Mouse (Mus musculus): ENCODE data around the gene Ccr1l1. TPM values are rescaled to one million over a fixed set of nuclear protein-coding genes. Genes with fewer than 3 reads are reported as not detected.

Ccr1l1 gene
- not detected in 2 replicates for polyA plus RNA-seq (2014; fragmentation: Nextera tagmentation; extraction: Ambion mirVana)

- H3K36me3 ChIP-seq (ENCODE audit: control insufficient read depth, insufficient read depth, low read length) = no peaks in the 10 kb centered on the region
- H3K9ac ChIP-seq (ENCODE audit: low read length) = no peak within 1 kb of the TSS
- no peak within 1 kb of the TSS for H3K4me2 ChIP-seq (ENCODE audit: low read depth)
- H3K27me3 ChIP-seq (ENCODE audit: control insufficient read depth, insufficient read depth, low read length) = no peaks in the 10 kb centered on the region
- WGBS = 75% methylated on average over 1 of the region's 1 CpGs
- H3K9me3 ChIP-seq (ENCODE audit: control insufficient read depth, low read length) = no peaks in the 10 kb centered on the region
- ATAC-seq (ENCODE audit: insufficient read depth, low FRiP score, low TSS enrichment) (no peak), DNase-seq (ENCODE audit: low spot score) (no peak)
- H3K27ac ChIP-seq (ENCODE audit: low read depth, low read length) = no peak within 1 kb of the TSS
- H3K4me1 ChIP-seq (ENCODE audit: control insufficient read depth, insufficient read depth, low read length) = no peaks in the 10 kb centered on the region
- H3K4me3 ChIP-seq (ENCODE audit: low read depth, low read length) = no peak within 1 kb of the TSS
Observed at GRCm38 (mm10) chr9:123978308-123978707, at the start of gene Ccr1l1. Gene Ccr1l1, minus strand, starts transcription at chr9:123978408.

- no peak for ATAC-seq (ENCODE audit: insufficient read depth, low FRiP score, low TSS enrichment)
- no peaks in the 10 kb centered on the region for H3K36me3 ChIP-seq (ENCODE audit: control insufficient read depth, insufficient read depth, low read length)
- no peaks in the 10 kb centered on the region for H3K4me1 ChIP-seq (ENCODE audit: control insufficient read depth, insufficient read depth, low read length)
- WGBS = 84% methylated on average over 1 of the region's 1 CpGs
- H3K27ac ChIP-seq (ENCODE audit: low read depth, low read length) = no peak within 1 kb of the TSS
- H3K9me3 ChIP-seq (ENCODE audit: control insufficient read depth, low read length) = no peaks in the 10 kb centered on the region
- no peak for DNase-seq (ENCODE audit: low spot score)
- H3K4me2 ChIP-seq (ENCODE audit: low read depth) = no peak within 1 kb of the TSS
- no peak within 1 kb of the TSS for H3K9ac ChIP-seq (ENCODE audit: low read length)
- no peaks in the 10 kb centered on the region for H3K27me3 ChIP-seq (ENCODE audit: control insufficient read depth, insufficient read depth, low read length)
- no peak within 1 kb of the TSS for H3K4me3 ChIP-seq (ENCODE audit: low read depth, low read length)
Observed at GRCm38 (mm10) chr9:124021672-124022071, 43.5 kb upstream of the Ccr1l1 start, which contains the start of gene Ccr3. Gene Ccr3, plus strand, starts transcription at chr9:124021972.

- Histone ChIP-seq H3K27ac (ENCODE audit: low read depth, low read length) (no peak overlapping the region), H3K4me3 (ENCODE audit: low read depth, low read length) (no peak overlapping the region), H3K9me3 (ENCODE audit: control insufficient read depth, low read length) (no peaks in the 10 kb centered on the region), H3K36me3 (ENCODE audit: control insufficient read depth, insufficient read depth, low read length) (no peaks in the 10 kb centered on the region), H3K9ac (ENCODE audit: low read length) (no peak overlapping the region), H3K27me3 (ENCODE audit: control insufficient read depth, insufficient read depth, low read length) (no peaks in the 10 kb centered on the region), H3K4me2 (ENCODE audit: low read depth) (no peak overlapping the region), H3K4me1 (ENCODE audit: control insufficient read depth, insufficient read depth, low read length) (no peaks in the 10 kb centered on the region)
- DNase-seq (ENCODE audit: low spot score) (no peak), ATAC-seq (ENCODE audit: insufficient read depth, low FRiP score, low TSS enrichment) (no peak)
- 86% methylated on average over 3 of the region's 3 CpGs for WGBS
Observed at GRCm38 (mm10) chr9:124019887-124020286, 41.7 kb upstream of the Ccr1l1 start.

GRCm38 (mm10) chr9:124016048-124016447 lies 37.8 kb upstream of the Ccr1l1 start:
- no peaks in the 10 kb centered on the region for H3K9me3 ChIP-seq (ENCODE audit: control insufficient read depth, low read length)
- whole genome bisulfite sequencing = 78% methylated on average over 2 of the region's 2 CpGs
- H3K9ac ChIP-seq (ENCODE audit: low read length) = no peak overlapping the region
- H3K36me3 ChIP-seq (ENCODE audit: control insufficient read depth, insufficient read depth, low read length) = no peaks in the 10 kb centered on the region
- H3K4me1 ChIP-seq (ENCODE audit: control insufficient read depth, insufficient read depth, low read length) = no peaks in the 10 kb centered on the region
- H3K27ac ChIP-seq (ENCODE audit: low read depth, low read length) = no peak overlapping the region
- no peak for ATAC-seq (ENCODE audit: insufficient read depth, low FRiP score, low TSS enrichment)
- no peak overlapping the region for H3K4me3 ChIP-seq (ENCODE audit: low read depth, low read length)
- no peak overlapping the region for H3K4me2 ChIP-seq (ENCODE audit: low read depth)
- no peaks in the 10 kb centered on the region for H3K27me3 ChIP-seq (ENCODE audit: control insufficient read depth, insufficient read depth, low read length)
- no peak for DNase-seq (ENCODE audit: low spot score)

- no peaks in the 10 kb centered on the region for H3K36me3 ChIP-seq (ENCODE audit: control insufficient read depth, insufficient read depth, low read length)
- H3K4me2 ChIP-seq (ENCODE audit: low read depth) = no peak overlapping the region
- no peaks in the 10 kb centered on the region for H3K4me1 ChIP-seq (ENCODE audit: control insufficient read depth, insufficient read depth, low read length)
- WGBS = 77% methylated on average over 2 of the region's 2 CpGs
- no peak overlapping the region for H3K4me3 ChIP-seq (ENCODE audit: low read depth, low read length)
- ATAC-seq (ENCODE audit: insufficient read depth, low FRiP score, low TSS enrichment) (no peak), DNase-seq (ENCODE audit: low spot score) (no peak)
- H3K27me3 ChIP-seq (ENCODE audit: control insufficient read depth, insufficient read depth, low read length) = no peaks in the 10 kb centered on the region
- H3K9me3 ChIP-seq (ENCODE audit: control insufficient read depth, low read length) = no peaks in the 10 kb centered on the region
- H3K9ac ChIP-seq (ENCODE audit: low read length) = no peak overlapping the region
- H3K27ac ChIP-seq (ENCODE audit: low read depth, low read length) = no peak overlapping the region
Observed at GRCm38 (mm10) chr9:124014985-124015652, 36.9 kb upstream of the Ccr1l1 start.

- 87% methylated on average over 3 of the region's 3 CpGs for WGBS
- Histone ChIP-seq H3K27me3 (ENCODE audit: control insufficient read depth, insufficient read depth, low read length) (no peaks in the 10 kb centered on the region), H3K9me3 (ENCODE audit: control insufficient read depth, low read length) (no peaks in the 10 kb centered on the region), H3K4me3 (ENCODE audit: low read depth, low read length) (no peak overlapping the region), H3K27ac (ENCODE audit: low read depth, low read length) (no peak overlapping the region), H3K4me2 (ENCODE audit: low read depth) (no peak overlapping the region), H3K36me3 (ENCODE audit: control insufficient read depth, insufficient read depth, low read length) (no peaks in the 10 kb centered on the region), H3K4me1 (ENCODE audit: control insufficient read depth, insufficient read depth, low read length) (no peaks in the 10 kb centered on the region), H3K9ac (ENCODE audit: low read length) (no peak overlapping the region)
- DNase-seq (ENCODE audit: low spot score) = no peak
- ATAC-seq (ENCODE audit: insufficient read depth, low FRiP score, low TSS enrichment) = no peak
Observed at GRCm38 (mm10) chr9:124013270-124013669, 35.1 kb upstream of the Ccr1l1 start.

- H3K4me2 ChIP-seq (ENCODE audit: low read depth) = no peak overlapping the region
- DNase-seq (ENCODE audit: low spot score) (no peak), ATAC-seq (ENCODE audit: insufficient read depth, low FRiP score, low TSS enrichment) (no peak)
- no peaks in the 10 kb centered on the region for H3K27me3 ChIP-seq (ENCODE audit: control insufficient read depth, insufficient read depth, low read length)
- WGBS = 83% methylated on average over 2 of the region's 2 CpGs
- H3K36me3 ChIP-seq (ENCODE audit: control insufficient read depth, insufficient read depth, low read length) = no peaks in the 10 kb centered on the region
- no peak overlapping the region for H3K9ac ChIP-seq (ENCODE audit: low read length)
- no peaks in the 10 kb centered on the region for H3K4me1 ChIP-seq (ENCODE audit: control insufficient read depth, insufficient read depth, low read length)
- no peak overlapping the region for H3K4me3 ChIP-seq (ENCODE audit: low read depth, low read length)
- H3K27ac ChIP-seq (ENCODE audit: low read depth, low read length) = no peak overlapping the region
- H3K9me3 ChIP-seq (ENCODE audit: control insufficient read depth, low read length) = no peaks in the 10 kb centered on the region
Observed at GRCm38 (mm10) chr9:124012691-124013090, 34.5 kb upstream of the Ccr1l1 start.

- Histone ChIP-seq H3K9me3 (ENCODE audit: control insufficient read depth, low read length) (no peaks in the 10 kb centered on the region), H3K4me2 (ENCODE audit: low read depth) (no peak overlapping the region), H3K36me3 (ENCODE audit: control insufficient read depth, insufficient read depth, low read length) (no peaks in the 10 kb centered on the region), H3K9ac (ENCODE audit: low read length) (no peak overlapping the region), H3K27ac (ENCODE audit: low read depth, low read length) (no peak overlapping the region), H3K4me1 (ENCODE audit: control insufficient read depth, insufficient read depth, low read length) (no peaks in the 10 kb centered on the region), H3K27me3 (ENCODE audit: control insufficient read depth, insufficient read depth, low read length) (no peaks in the 10 kb centered on the region), H3K4me3 (ENCODE audit: low read depth, low read length) (no peak overlapping the region)
- DNase-seq (ENCODE audit: low spot score) = no peak
- WGBS = 97% methylated on average over 2 of the region's 2 CpGs
- ATAC-seq (ENCODE audit: insufficient read depth, low FRiP score, low TSS enrichment) = no peak
Observed at GRCm38 (mm10) chr9:123999784-124000183, 21.6 kb upstream of the Ccr1l1 start.

- no peak overlapping the region for H3K4me2 ChIP-seq (ENCODE audit: low read depth)
- no peaks in the 10 kb centered on the region for H3K27me3 ChIP-seq (ENCODE audit: control insufficient read depth, insufficient read depth, low read length)
- H3K9me3 ChIP-seq (ENCODE audit: control insufficient read depth, low read length) = no peaks in the 10 kb centered on the region
- no peaks in the 10 kb centered on the region for H3K4me1 ChIP-seq (ENCODE audit: control insufficient read depth, insufficient read depth, low read length)
- H3K4me3 ChIP-seq (ENCODE audit: low read depth, low read length) = no peak overlapping the region
- H3K36me3 ChIP-seq (ENCODE audit: control insufficient read depth, insufficient read depth, low read length) = no peaks in the 10 kb centered on the region
- H3K27ac ChIP-seq (ENCODE audit: low read depth, low read length) = no peak overlapping the region
- DNase-seq (ENCODE audit: low spot score) = no peak
- WGBS = 68% methylated on average over 3 of the region's 3 CpGs
- H3K9ac ChIP-seq (ENCODE audit: low read length) = no peak overlapping the region
- no peak for ATAC-seq (ENCODE audit: insufficient read depth, low FRiP score, low TSS enrichment)
Observed at GRCm38 (mm10) chr9:123997719-123998118, 19.5 kb upstream of the Ccr1l1 start.
